Mouse (Mus musculus) erythroblast, embryonic 14.5 days (primary cell): Measurements from ENCODE around the gene Dnm3.

Experiments
- GATA1 ChIP-seq: IDR thresholded peaks from 2 replicates; pipeline ENCODE4 v1.6.1; 2012; ENCODE audit warnings: low read length, inconsistent platforms, mixed read lengths
- TAL1 ChIP-seq: IDR thresholded peaks from 3 replicates; pipeline ENCODE4 v1.6.1; 2012; ENCODE audit warnings: low read length, inconsistent platforms, mixed read lengths

- TF ChIP-seq TAL1 = no peak
- TF ChIP-seq GATA1 = no peak
These were observed 332.1 kb downstream of the Dnm3 start for GRCm38 (mm10) chr1:162145748-162146147.
